Mouse (Mus musculus) testis, postnatal 10 days (tissue): ENCODE measurements around the gene Olfr850.

Experiments used
- DNase-seq: peaks from one replicate; pipeline ENCODE4 v3.0.0; 2021; ENCODE audit warnings: low spot score

The Olfr850 gene

DNA sequence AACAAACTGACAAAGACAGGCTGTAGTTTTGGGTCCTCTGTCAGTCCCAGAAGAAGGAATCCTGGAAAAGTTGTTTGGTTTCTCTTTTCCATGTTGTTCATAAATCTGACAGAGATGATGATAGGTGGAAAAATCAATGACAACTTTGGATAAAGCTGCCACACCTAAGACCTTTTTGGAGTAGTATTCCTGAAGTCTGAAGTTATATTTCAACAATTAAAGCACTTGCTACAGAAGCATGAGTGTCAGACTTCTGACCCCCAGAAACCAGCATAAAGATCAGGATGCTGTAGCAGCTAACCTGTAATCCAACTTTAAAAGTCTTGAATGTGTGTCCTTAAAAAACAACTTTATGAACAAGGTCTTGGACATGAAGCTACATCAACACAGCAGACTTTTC lies at the start of gene Olfr850:
Gene Olfr850 (minus strand): TSS at position 101 of the 400 bp plus-strand sequence.
- no peak for DNase-seq

DNA sequence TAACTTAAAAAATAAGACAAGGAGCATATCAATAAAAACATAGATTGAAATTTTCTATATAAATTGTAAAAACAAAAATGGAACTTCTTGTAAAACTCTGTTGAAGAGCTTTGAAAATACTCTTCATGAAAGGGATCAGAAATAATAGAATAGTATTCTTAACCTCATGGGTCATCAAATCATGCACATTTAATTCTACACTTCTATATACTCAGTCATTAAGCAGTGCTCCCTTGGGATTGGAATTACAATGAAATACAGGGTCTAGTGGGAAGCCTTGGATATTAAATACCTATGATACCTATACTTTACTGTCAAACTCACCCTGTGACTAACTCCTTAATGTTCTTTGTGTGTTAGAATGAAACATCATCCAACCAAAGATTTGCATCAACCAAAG lies 14.9 kb upstream of the Olfr850 start, which contains the start of gene Olfr851:
Gene Olfr851 (plus strand): TSS at position 301 of the 400 bp plus-strand sequence.
- DNase-seq: no peak

DNA sequence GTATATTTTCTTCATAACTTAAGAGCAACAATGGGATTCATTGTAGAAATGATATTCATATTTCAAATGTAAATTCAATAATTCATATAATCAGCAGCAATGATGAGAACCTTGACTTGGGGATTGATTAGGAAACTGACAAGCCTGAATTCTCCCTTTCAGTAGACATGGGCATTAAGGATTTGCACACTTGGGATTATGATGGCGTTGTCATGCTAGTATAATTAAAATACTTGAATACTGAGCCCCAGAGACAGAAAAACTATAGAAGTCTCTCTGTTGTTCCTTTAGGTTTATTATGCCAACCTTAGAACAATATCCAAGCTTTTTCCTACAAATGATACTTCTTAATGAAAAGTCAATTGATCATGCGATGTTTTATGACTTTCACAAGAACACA lies 38.1 kb downstream of the Olfr850 start, which contains the start of gene Olfr849:
Gene Olfr849 (plus strand): TSS at position 301 of the 400 bp plus-strand sequence.
- no peak for DNase-seq
